8 mouse cellular contexts compared by ENCODE assay signal in the genomic region with DNA sequence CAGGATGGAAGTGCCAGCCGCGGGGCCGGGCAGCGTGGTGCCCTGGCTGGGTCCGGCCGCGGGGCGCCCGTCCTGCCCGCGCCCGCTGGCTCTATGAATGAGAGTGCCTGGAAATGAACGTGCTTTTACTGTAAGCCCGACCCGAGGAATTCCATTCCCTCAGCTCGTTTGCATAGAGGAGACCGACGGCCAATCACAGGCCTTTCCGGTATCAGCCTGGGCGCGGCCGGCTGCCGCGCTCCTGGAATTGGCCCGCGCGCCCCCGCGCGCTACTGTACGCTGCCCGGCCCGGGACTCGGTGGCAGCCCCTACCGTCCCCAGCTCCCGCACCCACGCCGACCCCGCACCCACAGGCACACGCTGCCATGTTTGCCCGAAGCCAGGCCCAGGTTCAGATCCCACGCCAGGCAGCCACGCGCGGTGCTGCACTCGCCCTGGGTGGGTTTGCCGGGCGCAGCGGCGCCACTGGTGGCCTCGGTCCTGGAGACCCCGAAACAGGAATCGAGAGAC.
DNase-seq lines count a peak whose midpoint lies in the region; ATAC-seq and TF ChIP-seq lines count a peak whose summit lies in the region.

No protein-coding gene starts in this region.

- no peak for TF ChIP-seq CTCF in G1E (IDR thresholded peaks at IDR 0.05; ENCODE audit: low read depth, low read length)
- TF ChIP-seq CTCF in small intestine, adult 2 months (IDR thresholded peaks at IDR 0.05; ENCODE audit: extremely low read depth, insufficient read length, insufficient replicate concordance, low read depth, low read length): no peak

- peaks cover 62% of the 10 kb centered on the region for H3K4me1 ChIP-seq in G1E (ENCODE audit: insufficient read depth, low read depth, low read length)
- peaks cover 25% of the 10 kb centered on the region for H3K4me1 ChIP-seq in forebrain, embryonic 11.5 days (replicated peaks; ENCODE audit: control insufficient read depth, insufficient read depth, low read length)
- peaks cover 15% of the 10 kb centered on the region for H3K4me1 ChIP-seq in small intestine, adult 2 months (ENCODE audit: control insufficient read depth, insufficient read depth, insufficient read length, low read length)

- H3K27me3 ChIP-seq in G1E (ENCODE audit: insufficient read depth, low read length): no peaks in the 10 kb centered on the region
- H3K27me3 ChIP-seq in forebrain, embryonic 11.5 days (ENCODE audit: control insufficient read depth, insufficient read depth, low read length): peaks cover 83% of the 10 kb centered on the region
- H3K27me3 ChIP-seq in small intestine, adult 2 months (ENCODE audit: control insufficient read depth, insufficient read depth, low read length): peaks cover 29% of the 10 kb centered on the region

- peak; percentile 57 for ATAC-seq in G1E (ENCODE audit: extremely low read depth, insufficient number of reproducible peaks, low FRiP score, poor library complexity, severe bottlenecking)
- peak; percentile 89 for ATAC-seq in forebrain, embryonic 11.5 days (replicated peaks; ENCODE audit: low FRiP score)
- peak; percentile 79 for ATAC-seq in megakaryocyte-erythroid progenitor cell, adult 5-6 weeks (replicated peaks; ENCODE audit: low FRiP score, low TSS enrichment, poor library complexity, severe bottlenecking)

- peak overlapping the region; percentile 91 for H3K4me3 ChIP-seq in G1E (ENCODE audit: low read depth, low read length)
- H3K4me3 ChIP-seq in forebrain, embryonic 11.5 days (ENCODE audit: low read depth, low read length): peak overlapping the region; percentile 47
- H3K4me3 ChIP-seq in small intestine, adult 2 months (ENCODE audit: low read depth, low read length): peak overlapping the region; percentile 72

- no peaks in the 10 kb centered on the region for H3K9me3 ChIP-seq in G1E (replicated peaks)
- no peaks in the 10 kb centered on the region for H3K9me3 ChIP-seq in forebrain, embryonic 11.5 days (ENCODE audit: control insufficient read depth, low read length)

- peak; percentile 91 for TF ChIP-seq POLR2A in small intestine, adult 2 months (IDR thresholded peaks at IDR 0.05; ENCODE audit: low read depth, low read length)

- under 1% methylated on average over 53 of the region's 53 CpGs for WGBS in forebrain, embryonic 11.5 days
- under 1% methylated on average over 53 of the region's 53 CpGs for WGBS in small intestine, adult 2 months

- peak overlapping the region; percentile 97 for H3K4me2 ChIP-seq in forebrain, embryonic 11.5 days (ENCODE audit: low read depth, low read length, severe bottlenecking)

- intact Hi-C loops in heart, postnatal 14 days (cut with DNase I): loop anchor here (5.0 kb wide), 1 partner anchor 130 kb away; a partner anchor contains a TSS

- H3K36me3 ChIP-seq in G1E (replicated peaks): peaks cover 41% of the 10 kb centered on the region
- H3K36me3 ChIP-seq in forebrain, embryonic 11.5 days (ENCODE audit: control insufficient read depth, insufficient read depth, low read length): no peaks in the 10 kb centered on the region
- H3K36me3 ChIP-seq in small intestine, adult 2 months (ENCODE audit: control insufficient read depth, insufficient read depth, low read length): no peaks in the 10 kb centered on the region

- H3K27ac ChIP-seq in forebrain, embryonic 11.5 days (ENCODE audit: low read depth, low read length): no peak overlapping the region
- peak overlapping the region; percentile 48 for H3K27ac ChIP-seq in small intestine, adult 2 months (ENCODE audit: insufficient read depth, low read depth, low read length)

- DNase-seq in G1E (ENCODE audit: low spot score) (peak; percentile 96), MN1 (ENCODE audit: low spot score) (no peak)
- DNase-seq in adrenal gland, postnatal 4 days (ENCODE audit: low spot score in 2 of 2): peak; percentile 59 to 65
- peak; percentile 86 for DNase-seq in forebrain, embryonic 11.5 days (ENCODE audit: low spot score)
- peak; percentile 80 to 83 for DNase-seq in heart, postnatal 14 days
- DNase-seq in kidney, postnatal 4 days: peak; percentile 85 to 92

- H3K9ac ChIP-seq in forebrain, embryonic 11.5 days (ENCODE audit: low read length): peak overlapping the region; percentile 48
